Mouse (Mus musculus): Measurements from ENCODE around the gene Rab5a. TPM values are rescaled to one million over a fixed set of nuclear protein-coding genes. Genes with fewer than 3 reads are reported as not detected.

The Rab5a gene
- total RNA-seq (2021), result 100 to 1,000 TPM; 122 to 129 TPM
- long read RNA-seq, experiment 1, transcript Rab5a-201 (6 exons, 2,366 nt), result major isoform, 225 of 231 reads
- long read RNA-seq, experiment 1, partial matches to known transcripts, result 3 of 231 reads
- long read RNA-seq, experiment 1, other reads (novel, unspliced or antisense), result 3 of 231 reads
- long read RNA-seq, experiment 2, transcript Rab5a-201 (6 exons, 2,366 nt), result major isoform, 173 of 183 reads
- long read RNA-seq, experiment 2, partial matches to known transcripts, result 4 of 183 reads
- long read RNA-seq, experiment 2, other reads (novel, unspliced or antisense), result 6 of 183 reads

- DNase-seq (ENCODE audit: low spot score in 2 of 2), result peak; percentile 98 to 99
- intact Hi-C loops (cut with DNase I), result loop anchor here (5.0 to 10.0 kb wide), 2 partner anchors 74 to 88 kb away; partner anchors contain the start of gene Kat2b
These were observed at the start of gene Rab5a for GRCm38 (mm10) chr17:53478858-53479603. Rab5a (plus strand) TSS chr17:53479234.

- intact Hi-C loops (cut with DNase I), result no loop called here
- DNase-seq (ENCODE audit: low spot score in 2 of 2), result no peak
These were observed 22.9 kb upstream of the Rab5a start for GRCm38 (mm10) chr17:53456152-53456551.

GRCm38 (mm10) chr17:53456742-53457141 is 22.3 kb upstream of the Rab5a start:
- intact Hi-C loops (cut with DNase I), result no loop called here
- no peak for DNase-seq (ENCODE audit: low spot score in 2 of 2)

- intact Hi-C loops (cut with DNase I), result no loop called here
- DNase-seq (ENCODE audit: low spot score in 2 of 2), result peak; percentile 69 to 70
These were observed 16.2 kb upstream of the Rab5a start, which contains the start of gene Efhb for GRCm38 (mm10) chr17:53462603-53463495. Efhb (minus strand) TSS chr17:53463321.

- intact Hi-C loops (cut with DNase I), result no loop called here
These were observed 15.6 kb upstream of the Rab5a start for GRCm38 (mm10) chr17:53463496-53463840.

GRCm38 (mm10) chr17:53465569-53465968 is 13.5 kb upstream of the Rab5a start:
- DNase-seq (ENCODE audit: low spot score in 2 of 2), result no peak

More at GRCm38 (mm10) chr17:53463496-53463840, 15.6 kb upstream of the Rab5a start:
- no peak for DNase-seq (ENCODE audit: low spot score in 2 of 2)

GRCm38 (mm10) chr17:53468697-53469096 is 10.3 kb upstream of the Rab5a start:
- DNase-seq (ENCODE audit: low spot score in 2 of 2), result no peak
- intact Hi-C loops (cut with DNase I), result no loop called here

More at GRCm38 (mm10) chr17:53465569-53465968, 13.5 kb upstream of the Rab5a start:
- intact Hi-C loops (cut with DNase I), result no loop called here

GRCm38 (mm10) chr17:53478066-53478857 is 772 bp upstream of the Rab5a start:
- intact Hi-C loops (cut with DNase I), result loop anchor here (5.0 to 10.0 kb wide), 2 partner anchors 73 to 89 kb away; partner anchors contain the start of gene Kat2b
- DNase-seq (ENCODE audit: low spot score in 2 of 2), result no peak

- peak; percentile 54 to 55 for DNase-seq (ENCODE audit: low spot score in 2 of 2)
- intact Hi-C loops (cut with DNase I), result loop anchor here (5.0 to 10.0 kb wide), 2 partner anchors 75 to 88 kb away; partner anchors contain the start of gene Kat2b
These were observed 589 bp downstream of the Rab5a start for GRCm38 (mm10) chr17:53479604-53480041.

GRCm38 (mm10) chr17:53480433-53480832 is 1.4 kb downstream of the Rab5a start:
- DNase-seq (ENCODE audit: low spot score in 2 of 2), result no peak
- intact Hi-C loops (cut with DNase I), result no loop called here

GRCm38 (mm10) chr17:53488291-53489006 is 9.4 kb downstream of the Rab5a start:
- intact Hi-C loops (cut with DNase I), result no loop called here
- DNase-seq (ENCODE audit: low spot score in 2 of 2), result no peak

- DNase-seq (ENCODE audit: low spot score in 2 of 2), result no peak
- intact Hi-C loops (cut with DNase I), result no loop called here
These were observed 10.0 kb downstream of the Rab5a start for GRCm38 (mm10) chr17:53489007-53489378.

GRCm38 (mm10) chr17:53502966-53503365 is 23.9 kb downstream of the Rab5a start:
- DNase-seq (ENCODE audit: low spot score in 2 of 2), result no peak
- intact Hi-C loops (cut with DNase I), result no loop called here

- DNase-seq (ENCODE audit: low spot score in 2 of 2), result peak; percentile 25 to 33
- intact Hi-C loops (cut with DNase I), result loop anchor here (5.0 to 10.0 kb wide), 2 partner anchors 182 to 320 kb away; no protein-coding TSS in a partner anchor
These were observed 33.4 kb downstream of the Rab5a start for GRCm38 (mm10) chr17:53512311-53512951.

GRCm38 (mm10) chr17:53519364-53519763 is 40.3 kb downstream of the Rab5a start:
- intact Hi-C loops (cut with DNase I), result loop anchor here (10.0 kb wide), 1 partner anchor 175 kb away; no protein-coding TSS in a partner anchor
- no peak for DNase-seq (ENCODE audit: low spot score in 2 of 2)

GRCm38 (mm10) chr17:53520509-53520908 is 41.5 kb downstream of the Rab5a start:
- no peak for DNase-seq (ENCODE audit: low spot score in 2 of 2)
- intact Hi-C loops (cut with DNase I), result no loop called here

GRCm38 (mm10) chr17:53528034-53528433 is 49.0 kb downstream of the Rab5a start:
- no peak for DNase-seq (ENCODE audit: low spot score in 2 of 2)
- intact Hi-C loops (cut with DNase I), result no loop called here

Measured in left cerebral cortex, postnatal 14 days (tissue).